Mouse (Mus musculus) inflammation-experienced regulatory T-cells, adult 6 months (primary cell): ENCODE measurements around the gene Nbea. TPM values are rescaled to one million over a fixed set of nuclear protein-coding genes. Genes with fewer than 3 reads are reported as not detected.
"Not testable (repeated sequence)": the region's sequence is repeated elsewhere in the genome, so short reads cannot be mapped to it uniquely, and the experiment has no call there.

Experiments used
- ATAC-seq: one replicate; pipeline ENCODE4 v1.8.0; 2017
- polyA plus RNA-seq, 3 experiments: library from polyadenylated mRNA; unstranded; fragments of 100-300 nt; shearing (Covaris generic); gene quantifications; one replicate each; pipeline ENCODE4 v1.2.1; 2017

Nbea gene
- polyA plus RNA-seq, 3 experiments from 2014 or later: 0.40 TPM; not detected in 2

- no peak for ATAC-seq
Measured at GRCm38 (mm10) chr3:56018494-56018893, 165.0 kb downstream of the Nbea start.

GRCm38 (mm10) chr3:56011132-56011531 is 172.4 kb downstream of the Nbea start:
- ATAC-seq: no peak

- ATAC-seq: peak; percentile 38
Measured at GRCm38 (mm10) chr3:56007991-56008390, 175.5 kb downstream of the Nbea start.

- peak; percentile 63 for ATAC-seq
Measured at GRCm38 (mm10) chr3:56000259-56000658, 183.2 kb downstream of the Nbea start.

- no peak for ATAC-seq
Measured at GRCm38 (mm10) chr3:55978361-55978760, 205.1 kb downstream of the Nbea start.

- not testable (repeated sequence) for ATAC-seq
Measured at GRCm38 (mm10) chr3:55976986-55977385, 206.5 kb downstream of the Nbea start.

GRCm38 (mm10) chr3:55965723-55966156 is 217.8 kb downstream of the Nbea start:
- ATAC-seq: no peak

- ATAC-seq: no peak
Measured at GRCm38 (mm10) chr3:55963032-55963431, 220.5 kb downstream of the Nbea start.

- no peak for ATAC-seq
Measured at GRCm38 (mm10) chr3:55949994-55950393, 233.5 kb downstream of the Nbea start.

- ATAC-seq: no peak
Measured at GRCm38 (mm10) chr3:55949148-55949547, 234.4 kb downstream of the Nbea start.

- ATAC-seq: no peak
Measured at GRCm38 (mm10) chr3:55927343-55927742, 256.2 kb downstream of the Nbea start.

GRCm38 (mm10) chr3:55909290-55909689 is 274.2 kb downstream of the Nbea start:
- ATAC-seq: no peak

- no peak for ATAC-seq
Measured at GRCm38 (mm10) chr3:55890574-55890973, 292.9 kb downstream of the Nbea start.

GRCm38 (mm10) chr3:55889227-55889626 is 294.3 kb downstream of the Nbea start:
- no peak for ATAC-seq

GRCm38 (mm10) chr3:55887829-55888210 is 295.7 kb downstream of the Nbea start:
- ATAC-seq: no peak

- ATAC-seq: no peak
Measured at GRCm38 (mm10) chr3:55887193-55887828, 296.2 kb downstream of the Nbea start.

GRCm38 (mm10) chr3:55872944-55873924 is 310.3 kb downstream of the Nbea start:
- ATAC-seq: no peak

GRCm38 (mm10) chr3:55852488-55852887 is 331.0 kb downstream of the Nbea start:
- ATAC-seq: no peak

GRCm38 (mm10) chr3:55847115-55847514 is 336.4 kb downstream of the Nbea start:
- ATAC-seq: no peak

- ATAC-seq: no peak
Measured at GRCm38 (mm10) chr3:55837188-55837587, 346.3 kb downstream of the Nbea start.

- no peak for ATAC-seq
Measured at GRCm38 (mm10) chr3:55835207-55835606, 348.3 kb downstream of the Nbea start.

GRCm38 (mm10) chr3:55830226-55830625 is 353.3 kb downstream of the Nbea start:
- no peak for ATAC-seq

- ATAC-seq: no peak
Measured at GRCm38 (mm10) chr3:55828481-55829256, 354.8 kb downstream of the Nbea start.
